Mouse (Mus musculus) megakaryocyte, embryonic 14.5 days (primary cell): ENCODE measurements around the gene Zfp706. TPM values are rescaled to one million over a fixed set of nuclear protein-coding genes. Genes with fewer than 3 reads are reported as not detected.

ENCODE experiments used
- H3K27me3 ChIP-seq: replicated peaks from 2 replicates; pipeline ENCODE3; 2012; ENCODE audit warnings: inconsistent platforms
- H3K36me3 ChIP-seq: replicated peaks from 2 replicates; pipeline ENCODE3; 2012; ENCODE audit warnings: low read length, inconsistent platforms, mixed read lengths
- H3K4me1 ChIP-seq: 2 replicates; pipeline ENCODE4 v1.6.1; 2012; ENCODE audit warnings: inconsistent platforms
- H3K4me3 ChIP-seq: replicated peaks from 2 replicates; pipeline ENCODE3; 2012; ENCODE audit warnings: moderate library complexity, mild to moderate bottlenecking, inconsistent platforms
- H3K9me3 ChIP-seq: 2 replicates; pipeline ENCODE4 v1.6.1; 2012; ENCODE audit warnings: inconsistent platforms
- FLI1 ChIP-seq: IDR thresholded peaks from 2 replicates; pipeline ENCODE4 v1.6.1; 2012; ENCODE audit warnings: low read length, inconsistent platforms, mixed read lengths
- GATA1 ChIP-seq: IDR thresholded peaks from 3 replicates; pipeline ENCODE4 v1.6.1; 2012; ENCODE audit warnings: mixed read lengths, low read length, inconsistent platforms, borderline replicate concordance
- polyA plus RNA-seq: library from polyadenylated mRNA; stranded (reverse); fragments of >175 nt; gene quantifications from 2 replicates; pipeline ENCODE4 v1.2.3, GENCODE M21; 2012; ENCODE audit warnings: low replicate concordance; ENCODE audit not compliant: insufficient read depth

The Zfp706 gene
- polyA plus RNA-seq, 1 experiment, result 24.7 TPM

- TF ChIP-seq GATA1 (no peak), FLI1 (no peak)
- H3K36me3 ChIP-seq, result peaks cover 37% of the 10 kb centered on the region
- peak overlapping the region; percentile 81 for H3K4me3 ChIP-seq
- H3K4me1 ChIP-seq, result peaks cover 68% of the 10 kb centered on the region
- peaks cover 2% of the 10 kb centered on the region for H3K27me3 ChIP-seq
- H3K9me3 ChIP-seq, result peaks cover 13% of the 10 kb centered on the region
Observed at GRCm38 (mm10) chr15:36979488-36980201, 27.9 kb downstream of the Zfp706 start.

- Histone ChIP-seq H3K4me1 (peaks cover 68% of the 10 kb centered on the region), H3K27me3 (peaks cover 2% of the 10 kb centered on the region), H3K9me3 (peaks cover 13% of the 10 kb centered on the region), H3K36me3 (peaks cover 31% of the 10 kb centered on the region), H3K4me3 (no peak overlapping the region)
- TF ChIP-seq GATA1 (no peak), FLI1 (no peak)
Observed at GRCm38 (mm10) chr15:36979159-36979487, 28.4 kb downstream of the Zfp706 start.

GRCm38 (mm10) chr15:36977823-36978222 lies 29.8 kb downstream of the Zfp706 start:
- no peak overlapping the region for H3K4me3 ChIP-seq
- H3K27me3 ChIP-seq, result peaks cover 2% of the 10 kb centered on the region
- TF ChIP-seq GATA1, result no peak
- no peak for TF ChIP-seq FLI1
- H3K36me3 ChIP-seq, result peaks cover 18% of the 10 kb centered on the region
- H3K4me1 ChIP-seq, result peaks cover 69% of the 10 kb centered on the region
- peaks cover 13% of the 10 kb centered on the region for H3K9me3 ChIP-seq

- Histone ChIP-seq H3K4me3 (no peak overlapping the region), H3K36me3 (peaks cover 3% of the 10 kb centered on the region), H3K27me3 (peaks cover 2% of the 10 kb centered on the region), H3K9me3 (peaks cover 13% of the 10 kb centered on the region), H3K4me1 (peaks cover 70% of the 10 kb centered on the region)
- TF ChIP-seq GATA1, result no peak
- TF ChIP-seq FLI1, result no peak
Observed at GRCm38 (mm10) chr15:36975690-36976089, 31.9 kb downstream of the Zfp706 start.

GRCm38 (mm10) chr15:36975256-36975620 lies 32.3 kb downstream of the Zfp706 start:
- TF ChIP-seq GATA1, result no peak
- TF ChIP-seq FLI1, result no peak
- H3K36me3 ChIP-seq, result peaks cover 3% of the 10 kb centered on the region
- H3K9me3 ChIP-seq, result peaks cover 14% of the 10 kb centered on the region

GRCm38 (mm10) chr15:36974614-36975255 lies 32.8 kb downstream of the Zfp706 start:
- Histone ChIP-seq H3K4me1 (peaks cover 62% of the 10 kb centered on the region), H3K36me3 (peaks cover 3% of the 10 kb centered on the region), H3K27me3 (peaks cover 2% of the 10 kb centered on the region), H3K4me3 (peak overlapping the region; percentile 72), H3K9me3 (peaks cover 19% of the 10 kb centered on the region)
- TF ChIP-seq GATA1 (no peak), FLI1 (no peak)

More at GRCm38 (mm10) chr15:36975256-36975620, 32.3 kb downstream of the Zfp706 start:
- H3K4me3 ChIP-seq, result no peak overlapping the region
- H3K4me1 ChIP-seq, result peaks cover 67% of the 10 kb centered on the region
- H3K27me3 ChIP-seq, result peaks cover 2% of the 10 kb centered on the region

GRCm38 (mm10) chr15:36973714-36974113 lies 33.9 kb downstream of the Zfp706 start:
- peaks cover 19% of the 10 kb centered on the region for H3K9me3 ChIP-seq
- H3K4me3 ChIP-seq, result peak overlapping the region; percentile 20
- H3K4me1 ChIP-seq, result peaks cover 60% of the 10 kb centered on the region
- H3K27me3 ChIP-seq, result peaks cover 8% of the 10 kb centered on the region
- H3K36me3 ChIP-seq, result peaks cover 3% of the 10 kb centered on the region
- TF ChIP-seq GATA1 (no peak), FLI1 (no peak)

- H3K9me3 ChIP-seq, result peaks cover 19% of the 10 kb centered on the region
- peaks cover 9% of the 10 kb centered on the region for H3K27me3 ChIP-seq
- peaks cover 62% of the 10 kb centered on the region for H3K4me1 ChIP-seq
- H3K4me3 ChIP-seq, result peak overlapping the region; percentile 34
- TF ChIP-seq GATA1, result no peak
- TF ChIP-seq FLI1, result no peak
- peaks cover 3% of the 10 kb centered on the region for H3K36me3 ChIP-seq
Observed at GRCm38 (mm10) chr15:36973290-36973689, 34.3 kb downstream of the Zfp706 start.

- TF ChIP-seq GATA1 (no peak), FLI1 (no peak)
- H3K36me3 ChIP-seq, result peaks cover 8% of the 10 kb centered on the region
- peaks cover 72% of the 10 kb centered on the region for H3K4me1 ChIP-seq
- H3K27me3 ChIP-seq, result peaks cover 18% of the 10 kb centered on the region
- H3K9me3 ChIP-seq, result peaks cover 10% of the 10 kb centered on the region; the same call in 1 of the 2 replicates
- H3K4me3 ChIP-seq, result no peak overlapping the region
Observed at GRCm38 (mm10) chr15:36969794-36970193, 37.8 kb downstream of the Zfp706 start.

GRCm38 (mm10) chr15:36968295-36968694 lies 39.3 kb downstream of the Zfp706 start:
- H3K4me1 ChIP-seq, result peaks cover 72% of the 10 kb centered on the region
- TF ChIP-seq GATA1 (no peak), FLI1 (no peak)
- H3K36me3 ChIP-seq, result peaks cover 16% of the 10 kb centered on the region
- H3K27me3 ChIP-seq, result peaks cover 18% of the 10 kb centered on the region
- no peak overlapping the region for H3K4me3 ChIP-seq
- H3K9me3 ChIP-seq, result peaks cover 21% of the 10 kb centered on the region
